Mouse (Mus musculus) cerebellum, adult 11 months (tissue): ENCODE results near the gene Ndufb5.
"Not testable (repeated sequence)": the region's sequence is repeated elsewhere in the genome, so short reads cannot be mapped to it uniquely, and the experiment has no call there.

Experiments used
- DNase-seq: peaks from one replicate; pipeline ENCODE4 v3.0.0; 2022

Ndufb5 gene

DNA sequence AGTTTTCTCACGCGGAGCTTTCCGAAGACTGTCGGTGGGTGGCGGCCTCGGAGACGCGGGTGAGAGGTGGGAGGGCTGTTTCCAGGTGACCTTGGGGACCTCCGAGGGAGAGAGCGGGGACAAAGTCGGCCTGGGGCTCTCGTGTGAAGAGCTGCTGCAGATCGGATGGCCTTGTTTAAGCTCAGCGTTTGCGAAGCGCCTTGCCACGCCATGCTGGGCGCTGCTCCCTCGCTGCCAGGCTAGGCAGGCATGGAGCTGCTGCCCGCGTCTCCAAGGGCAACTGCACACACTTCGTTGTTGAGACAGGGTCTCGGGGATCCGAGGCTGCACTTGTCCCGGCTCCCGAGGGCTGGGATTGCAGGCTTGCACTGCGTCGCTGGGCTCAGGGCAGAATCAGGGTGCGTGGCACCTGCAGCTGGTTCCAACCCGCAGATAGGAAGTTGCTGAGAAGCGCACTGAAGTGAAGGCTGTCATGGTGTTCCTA, 424 bp downstream of the Ndufb5 start, which contains the start of gene Mrpl47:
TSS of gene Mrpl47 (minus strand) at position 434 of the 484 bp plus-strand sequence.
- no peak for DNase-seq

GRCm38 (mm10) chr3:32738549-32738948, 1.8 kb downstream of the Ndufb5 start:
- DNase-seq: no peak

DNA sequence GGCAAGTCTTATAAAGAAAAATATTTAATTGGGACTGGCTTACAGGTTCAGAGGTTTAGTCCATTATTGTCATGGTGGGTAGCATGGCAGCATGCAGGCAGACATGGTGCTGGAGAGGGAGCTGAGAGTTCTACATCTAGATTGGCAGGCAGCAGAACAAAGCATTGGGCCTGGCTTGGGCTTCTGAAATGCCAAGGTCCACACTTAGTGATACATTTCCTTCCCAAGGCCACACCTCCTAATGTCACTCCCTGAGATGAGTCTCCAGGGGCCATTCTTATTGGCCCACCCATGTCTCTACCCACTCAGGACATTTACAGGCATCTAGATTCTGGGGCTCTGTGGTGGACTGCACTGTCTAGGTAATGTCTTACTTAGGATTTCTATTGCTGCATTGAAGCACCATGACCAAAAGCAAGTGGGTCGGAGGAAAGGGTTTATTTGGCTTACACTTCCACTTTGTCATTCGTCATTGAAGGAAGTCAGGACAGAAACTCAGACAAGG, 5.5 kb downstream of the Ndufb5 start:
- no peak for DNase-seq

DNA sequence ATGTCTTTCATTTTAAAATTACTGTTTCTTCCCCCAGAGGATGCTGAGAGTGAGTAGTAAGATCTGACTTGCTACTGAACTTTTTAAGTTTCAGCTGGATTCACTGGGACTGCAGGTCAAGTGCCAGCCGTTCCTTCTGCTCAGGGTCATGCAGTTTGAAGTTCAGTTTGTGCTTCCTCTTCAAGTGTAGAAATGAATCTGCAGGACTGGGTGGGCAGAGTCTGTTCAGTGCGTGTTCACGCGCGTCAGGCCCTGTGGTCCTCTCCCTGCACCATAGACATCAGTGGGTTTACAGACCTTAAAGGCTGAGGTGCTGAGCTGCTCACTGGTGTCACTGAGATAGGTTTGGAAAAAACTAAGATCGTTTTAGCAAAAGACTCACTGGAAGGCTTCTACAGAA, 8.2 kb downstream of the Ndufb5 start:
- no peak for DNase-seq

DNA sequence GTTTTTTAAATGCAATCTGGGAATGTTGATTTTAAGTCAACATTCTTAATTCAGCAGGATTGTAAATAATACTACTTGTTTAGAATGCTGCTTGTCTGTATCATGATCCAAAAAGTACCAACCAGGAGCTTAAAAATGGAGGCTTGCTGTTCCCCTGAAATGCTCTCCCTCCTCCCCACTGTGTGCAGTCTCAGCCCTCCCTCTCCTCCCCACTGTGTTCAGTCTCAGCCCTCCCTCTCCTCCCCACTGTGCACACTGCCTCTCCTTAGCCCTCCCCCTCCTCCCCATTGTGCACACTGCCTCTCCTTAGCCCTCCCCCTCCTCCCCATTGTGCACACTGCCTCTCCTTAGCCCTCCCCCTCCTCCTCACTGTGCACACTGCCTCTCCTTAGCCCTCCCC, 8.6 kb downstream of the Ndufb5 start:
- DNase-seq: not testable (repeated sequence)

DNA sequence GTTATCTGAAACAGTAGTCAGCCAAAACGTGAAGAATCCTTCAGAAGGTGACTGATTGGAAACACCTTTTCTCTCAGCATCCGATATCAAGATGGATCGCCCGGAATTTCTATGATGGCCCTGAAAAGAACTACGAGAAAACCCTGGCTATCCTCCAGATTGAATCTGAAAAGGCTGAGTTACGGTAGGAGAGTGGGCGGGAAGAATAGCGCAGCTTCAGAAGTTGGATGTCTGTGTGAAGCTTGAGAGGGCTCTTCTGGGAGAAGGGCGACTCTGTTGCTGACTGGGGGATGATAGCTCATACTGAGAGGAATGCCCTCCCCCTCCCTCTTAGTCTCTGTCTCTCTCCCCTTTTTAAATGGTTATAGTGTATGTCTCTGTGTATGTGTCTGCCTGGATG, 11.6 kb downstream of the Ndufb5 start:
- no peak for DNase-seq

GRCm38 (mm10) chr3:32749820-32750579, 13.2 kb downstream of the Ndufb5 start:
- no peak for DNase-seq

DNA sequence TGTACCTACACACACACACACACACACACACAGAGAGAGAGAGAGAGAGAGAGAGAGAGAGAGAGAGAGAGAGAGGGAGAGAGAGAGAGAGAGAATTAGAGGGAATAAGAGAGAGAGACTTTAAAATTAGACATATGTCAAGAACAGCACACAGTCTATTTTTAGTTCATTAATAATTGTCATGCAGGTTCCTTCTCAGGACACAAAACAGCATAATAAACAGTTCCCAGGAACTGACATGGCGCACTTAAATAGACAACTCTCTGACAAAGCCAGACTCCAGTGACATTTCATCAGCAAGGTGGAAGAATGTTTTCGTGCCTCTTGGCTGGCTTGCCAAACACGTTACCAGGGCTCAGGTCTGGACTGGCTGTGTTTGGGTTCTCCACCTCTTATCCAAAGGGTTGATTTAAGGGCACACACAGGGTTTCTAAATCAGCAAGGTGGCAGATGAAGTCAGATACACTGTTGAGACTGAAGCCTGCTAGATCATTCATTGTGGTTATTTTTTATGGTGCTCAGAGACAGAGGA, 17.7 kb downstream of the Ndufb5 start:
- no peak for DNase-seq

GRCm38 (mm10) chr3:32759212-32759611, 22.4 kb downstream of the Ndufb5 start:
- no peak for DNase-seq

- DNase-seq: no peak
These were observed 26.2 kb downstream of the Ndufb5 start for GRCm38 (mm10) chr3:32762962-32763361.

DNA sequence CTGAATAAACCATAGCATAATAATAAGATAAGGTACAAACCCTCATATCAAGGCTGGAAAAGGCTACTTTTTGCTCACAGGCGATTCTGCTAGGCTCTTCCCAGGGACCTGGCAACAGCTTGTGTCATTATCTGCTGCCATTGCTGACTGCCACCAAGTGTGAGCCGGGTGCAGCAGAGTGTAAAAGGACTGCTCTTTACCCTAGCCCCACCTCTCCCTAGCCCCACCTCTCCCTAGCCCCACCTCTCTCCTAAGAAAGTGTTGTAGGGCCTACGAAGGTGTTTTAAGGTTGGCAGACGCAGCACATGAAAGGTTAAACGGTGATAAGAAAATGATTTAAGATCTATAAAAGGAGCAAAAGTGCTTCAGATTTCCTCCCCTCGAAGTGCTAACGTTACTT, 27.1 kb downstream of the Ndufb5 start:
- DNase-seq: no peak

DNA sequence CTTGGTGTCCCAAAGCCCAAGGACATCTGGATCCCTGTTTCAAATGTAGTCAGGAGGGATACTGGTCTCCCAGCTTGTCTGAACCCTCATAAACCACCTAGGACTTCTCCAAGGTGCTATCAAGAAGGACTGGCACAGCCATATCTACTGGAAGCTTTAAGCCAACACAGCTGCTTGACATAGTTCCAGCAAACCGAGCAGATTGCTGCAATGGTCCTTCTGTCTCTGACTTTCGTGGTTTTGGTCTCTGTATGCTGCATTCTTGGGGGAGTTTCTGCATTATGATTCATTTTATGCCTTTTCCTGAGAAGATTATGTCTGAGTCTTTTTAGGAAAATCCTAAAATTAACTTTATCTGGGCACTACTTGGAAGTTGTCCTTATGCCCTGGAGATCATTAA, 34.0 kb downstream of the Ndufb5 start:
- DNase-seq: no peak
